Mouse (Mus musculus) Patski (cell line): ENCODE measurements around the gene Cep152. TPM values are rescaled to one million over a fixed set of nuclear protein-coding genes. Genes with fewer than 3 reads are reported as not detected.

Experiments used
- ATAC-seq: fragments of 100-300 bp; one replicate; pipeline ENCODE4 v1.8.0; 2021
- CTCF ChIA-PET: fragments of 350-600 bp; sonication (Branson Sonifier 250); formaldehyde crosslinking; loops from one replicate; lab custom pipeline; 2022; ENCODE audit warnings: inconsistent platforms; lab: Charles Lee
- POLR2A ChIA-PET: fragments of 350-600 bp; sonication (Branson Sonifier 250); formaldehyde crosslinking; loops from one replicate; lab custom pipeline; 2022; ENCODE audit warnings: antibody characterized with exemption, inconsistent platforms; lab: Charles Lee
- DNase-seq: peaks from one replicate; pipeline ENCODE4 v3.0.0-alpha.2; 2011; ENCODE audit warnings: low read depth, low spot score
- H3K27me3 ChIP-seq: fragments of 371-371 bp; one replicate; pipeline ENCODE4 v1.5.1; 2021
- CTCF ChIP-seq: fragments of 100-300 bp; IDR thresholded peaks from one replicate; pipeline ENCODE4 v1.5.1; 2021
- in situ Hi-C: fragments of 300-500 bp; cut with MboI; formaldehyde crosslinking; loops from 3 replicates; pipeline ENCODE4 v1.11.1; 2018; ENCODE audit warnings: low pct_unique_long_range_greater_than_20kb, mixed read lengths
- polyA plus RNA-seq: library from polyadenylated mRNA; unstranded; gene quantifications from one replicate; pipeline ENCODE4 v1.2.3, GENCODE M21; 2021

Cep152 gene
- polyA plus RNA-seq, 1 experiment from 2014 or later = 5.1 TPM

DNA sequence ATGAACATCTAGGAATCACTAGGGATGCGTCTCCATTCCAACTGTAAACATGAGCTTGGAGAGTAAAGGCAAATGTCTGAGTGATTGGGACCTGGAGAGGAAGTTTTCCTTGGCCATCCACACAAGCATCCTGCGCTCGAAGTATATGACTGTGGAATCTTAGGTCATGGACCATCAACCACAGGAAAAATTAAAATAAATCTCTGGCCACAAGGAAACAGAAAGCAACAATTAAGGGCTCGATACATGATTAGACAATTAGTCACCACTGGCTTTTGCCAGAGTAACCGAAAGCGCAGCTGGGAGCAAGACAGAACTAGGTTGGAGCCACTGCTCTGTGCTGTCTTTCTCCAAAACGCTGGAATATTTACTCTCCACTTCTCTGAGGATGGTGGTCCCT is 84.3 kb downstream of the Cep152 start:
- in situ Hi-C loops = no loop called here
- POLR2A ChIA-PET = interaction anchor here (0.9 kb wide), 1 partner anchor 34 kb away, joined by 3 read pairs; no protein-coding TSS in a partner anchor
- ATAC-seq = peak; percentile 98
- peak; percentile 79 for DNase-seq
- no peaks in the 10 kb centered on the region for H3K27me3 ChIP-seq
- TF ChIP-seq CTCF = no peak
- CTCF ChIA-PET = interaction anchor here (1.2 to 1.5 kb wide), 2 partner anchors 18 to 62 kb away, joined by 3 to 5 read pairs; no protein-coding TSS in a partner anchor

DNA sequence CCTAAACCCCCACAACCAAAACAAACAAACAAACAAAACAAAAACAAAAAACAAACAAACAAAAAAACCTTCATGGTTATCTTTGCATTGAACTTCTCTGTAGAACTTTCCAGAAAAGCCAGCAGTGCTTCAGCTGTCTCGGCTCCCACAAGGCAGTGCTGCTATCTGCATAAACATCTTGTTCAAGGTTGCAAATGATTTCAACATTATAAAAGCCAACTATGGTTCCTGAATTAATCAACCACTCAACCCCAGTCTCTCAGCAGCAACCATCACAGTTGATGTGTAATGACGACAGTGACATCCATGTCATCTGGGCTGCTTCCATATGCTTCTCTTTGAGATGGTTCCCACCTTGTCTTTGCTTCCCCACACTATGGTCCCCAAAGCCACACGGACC is 85.3 kb downstream of the Cep152 start:
- no peak for ATAC-seq
- in situ Hi-C loops = no loop called here
- no peak for TF ChIP-seq CTCF

DNA sequence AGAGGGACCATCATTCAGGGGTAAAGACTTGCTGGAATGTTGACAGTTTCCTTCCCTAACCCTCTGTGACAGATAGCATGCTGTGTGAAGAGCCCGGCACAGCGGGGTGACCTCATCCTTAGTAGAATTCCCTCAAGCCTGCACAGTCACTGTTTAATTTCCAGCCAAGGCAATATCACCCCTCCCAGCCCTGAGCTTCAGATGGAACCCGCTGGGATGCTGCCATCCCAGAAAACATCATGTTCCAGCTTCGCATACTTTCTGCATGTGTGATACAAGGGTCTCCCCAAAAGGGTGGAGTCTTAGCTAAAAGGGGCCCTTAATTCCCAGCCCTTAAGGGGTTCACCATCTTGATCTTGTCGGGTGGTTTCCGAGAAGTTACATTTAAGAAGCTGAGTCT is 94.2 kb downstream of the Cep152 start:
- CTCF ChIA-PET = no interaction called here
- in situ Hi-C loops = no loop called here
- TF ChIP-seq CTCF = no peak
- no peaks in the 10 kb centered on the region for H3K27me3 ChIP-seq
- ATAC-seq (no peak), DNase-seq (no peak)
- POLR2A ChIA-PET = no interaction called here

More for the DNA sequence above, 85.3 kb downstream of the Cep152 start:
- no peak for DNase-seq
- POLR2A ChIA-PET = no interaction called here
- no peaks in the 10 kb centered on the region for H3K27me3 ChIP-seq
- CTCF ChIA-PET = no interaction called here

DNA sequence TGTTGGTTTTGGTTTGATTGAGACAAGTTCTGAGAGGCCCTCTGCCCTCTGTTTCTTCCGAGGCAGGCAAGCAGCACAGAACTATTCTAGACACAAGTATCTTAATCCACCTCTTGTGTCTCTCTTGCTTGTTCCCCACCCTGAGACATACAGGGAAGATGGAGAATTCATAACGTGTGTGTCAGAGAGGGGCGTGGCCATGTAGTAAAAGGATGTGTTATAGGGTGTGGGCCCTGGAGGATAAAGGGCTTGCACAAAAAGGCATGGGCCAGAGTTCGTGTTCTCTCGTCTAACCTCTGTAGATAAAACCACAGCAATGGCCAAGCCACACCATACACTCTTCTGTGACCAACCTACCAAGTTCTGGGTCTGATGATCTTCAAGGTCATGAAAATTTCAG is 98.3 kb downstream of the Cep152 start:
- no peak for DNase-seq
- no peak for ATAC-seq
- in situ Hi-C loops = no loop called here
- POLR2A ChIA-PET = no interaction called here
- CTCF ChIA-PET = no interaction called here
- no peaks in the 10 kb centered on the region for H3K27me3 ChIP-seq
- no peak for TF ChIP-seq CTCF

DNA sequence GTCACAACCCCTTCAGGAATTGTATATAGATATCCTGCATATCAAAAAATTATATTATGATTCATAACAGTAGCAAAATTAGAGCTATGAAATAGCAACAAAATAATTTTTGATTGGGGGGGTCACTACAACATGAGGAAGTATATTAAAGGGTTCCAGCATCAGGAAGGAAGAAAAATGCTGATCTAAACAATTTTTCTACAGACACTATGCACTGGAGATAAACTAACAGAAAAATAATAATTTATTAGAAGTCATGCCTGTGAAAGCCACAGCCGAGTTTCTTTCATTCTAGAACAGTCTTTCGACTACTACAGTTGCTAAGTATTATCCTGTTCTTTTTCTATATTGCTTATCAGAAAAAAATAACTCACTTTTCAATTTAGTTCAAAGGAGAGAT is 99.4 kb downstream of the Cep152 start:
- ChIA-PET POLR2A (no interaction called here), CTCF (no interaction called here)
- no peak for ATAC-seq
- no peak for TF ChIP-seq CTCF
- no peak for DNase-seq
- no peaks in the 10 kb centered on the region for H3K27me3 ChIP-seq
- in situ Hi-C loops = no loop called here

DNA sequence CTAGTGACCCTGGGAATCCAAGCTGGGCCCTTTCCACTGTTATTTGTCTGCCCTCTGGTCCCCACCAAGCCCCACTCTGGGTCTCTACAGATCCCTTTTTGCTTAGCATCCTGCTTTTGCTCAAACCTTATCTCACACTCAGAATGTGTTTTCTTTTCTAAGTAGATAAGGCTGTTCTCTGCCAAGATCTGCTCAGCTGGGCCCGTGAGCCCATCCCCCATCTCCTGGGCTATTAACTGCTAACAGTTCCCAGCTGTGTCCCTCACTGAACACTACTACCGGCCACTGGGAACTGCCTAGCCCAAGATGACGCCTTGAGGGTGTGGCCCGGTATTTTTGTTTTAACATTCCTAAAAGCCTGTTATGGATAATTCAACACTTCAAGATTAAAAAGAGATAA is 108.3 kb downstream of the Cep152 start:
- ATAC-seq (no peak), DNase-seq (no peak)
- ChIA-PET POLR2A (no interaction called here), CTCF (no interaction called here)
- no peaks in the 10 kb centered on the region for H3K27me3 ChIP-seq
- TF ChIP-seq CTCF = no peak
- in situ Hi-C loops = no loop called here

DNA sequence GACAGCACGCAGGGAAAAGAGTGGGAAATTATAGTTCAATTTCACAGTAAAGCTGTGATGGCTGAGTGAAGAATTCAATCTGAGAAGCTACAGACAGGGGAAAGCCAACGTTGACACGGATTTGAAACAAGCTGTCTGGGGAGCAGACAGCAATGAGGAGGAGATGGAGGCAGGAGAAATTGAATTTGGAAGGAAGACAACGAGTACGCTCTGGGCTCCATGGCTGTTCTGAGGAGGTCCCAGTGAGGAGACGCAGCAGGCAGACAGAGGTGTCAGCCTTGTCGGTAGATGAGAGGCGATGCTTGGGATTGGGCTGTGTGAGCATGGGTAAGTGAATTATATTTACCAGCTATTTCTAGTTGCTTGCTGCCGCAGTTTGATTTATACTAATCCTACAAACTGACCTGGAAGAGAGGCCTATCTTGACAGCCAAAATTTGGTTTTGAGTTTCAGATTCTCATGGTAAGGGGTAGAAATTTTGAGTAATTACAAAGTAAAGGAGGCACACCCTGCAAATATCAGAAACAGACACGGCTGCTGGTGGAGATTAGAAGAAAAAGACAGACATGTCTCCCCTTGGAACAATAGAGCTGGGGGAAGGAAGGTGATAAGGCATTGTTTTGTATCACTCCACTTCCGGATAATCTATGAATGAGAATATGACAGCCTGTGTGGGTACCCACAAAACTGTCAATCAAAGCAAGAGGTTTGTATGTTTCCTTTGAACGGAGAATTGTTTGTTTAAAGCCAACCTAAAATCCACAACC is 109.4 kb downstream of the Cep152 start:
- no peaks in the 10 kb centered on the region for H3K27me3 ChIP-seq
- in situ Hi-C loops = no loop called here
- no peak for DNase-seq
- ATAC-seq = no peak
- POLR2A ChIA-PET = no interaction called here
- TF ChIP-seq CTCF = no peak
- CTCF ChIA-PET = interaction anchor here (0.6 kb wide), 1 partner anchor 68 kb away, joined by 3 read pairs; no protein-coding TSS in a partner anchor

DNA sequence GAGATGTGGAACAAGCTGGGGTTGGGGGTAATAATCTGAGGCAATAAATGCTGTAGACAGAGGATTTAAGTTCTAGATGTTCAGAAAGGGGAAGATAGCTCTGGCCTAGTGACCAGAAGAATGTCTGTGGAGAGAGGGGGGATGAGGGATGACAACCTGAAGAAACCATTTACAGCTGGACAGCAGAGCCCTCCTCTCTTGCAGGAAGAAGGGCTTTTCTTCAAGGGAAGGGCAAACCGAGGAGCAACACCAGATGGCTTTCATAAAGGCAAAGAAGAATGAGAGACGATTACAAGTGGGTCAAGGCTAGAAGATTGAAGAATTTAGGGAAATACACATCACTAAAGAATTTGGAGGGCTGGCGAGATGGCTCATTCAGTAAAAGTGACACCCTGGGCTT is 110.5 kb downstream of the Cep152 start:
- H3K27me3 ChIP-seq = no peaks in the 10 kb centered on the region
- ChIA-PET POLR2A (no interaction called here), CTCF (no interaction called here)
- TF ChIP-seq CTCF = no peak
- DNase-seq = no peak
- in situ Hi-C loops = no loop called here
- ATAC-seq = no peak

Other genes starting within 250 kb of the Cep152 start
- 0.27 TPM for gene Gm9913, start 120.0 kb downstream of the Cep152 start, polyA plus RNA-seq
- 25.5 TPM for gene Fbn1, start 117.1 kb downstream of the Cep152 start, polyA plus RNA-seq
- 91.7 TPM for gene Eid1, start 48.0 kb upstream of the Cep152 start, polyA plus RNA-seq
- gene Shc4, start 99.0 kb upstream of the Cep152 start, polyA plus RNA-seq = 0.87 TPM
- 35.1 TPM for gene Secisbp2l, start 157.8 kb upstream of the Cep152 start, polyA plus RNA-seq
- gene Galk2, start 234.0 kb upstream of the Cep152 start, polyA plus RNA-seq = 69.1 TPM
- gene Cops2, start 234.0 kb upstream of the Cep152 start, polyA plus RNA-seq = 154 TPM